Mouse (Mus musculus) testis, adult 2 months (tissue): ENCODE data around the gene Arntl.

Experiments
- CTCF ChIP-seq: fragments of 200-500 bp; IDR thresholded peaks from 2 replicates; pipeline ENCODE4 v1.5.1; 2012; ENCODE audit warnings: low read depth, mild to moderate bottlenecking, inconsistent platforms, low read length, moderate library complexity; ENCODE audit not compliant: control insufficient read depth, insufficient read depth, insufficient replicate concordance
- POLR2A ChIP-seq: fragments of 200-500 bp; IDR thresholded peaks from 2 replicates; pipeline ENCODE4 v1.6.1; 2012; ENCODE audit warnings: low read depth, mild to moderate bottlenecking, inconsistent platforms, low read length, moderate library complexity; ENCODE audit not compliant: control insufficient read depth

DNA sequence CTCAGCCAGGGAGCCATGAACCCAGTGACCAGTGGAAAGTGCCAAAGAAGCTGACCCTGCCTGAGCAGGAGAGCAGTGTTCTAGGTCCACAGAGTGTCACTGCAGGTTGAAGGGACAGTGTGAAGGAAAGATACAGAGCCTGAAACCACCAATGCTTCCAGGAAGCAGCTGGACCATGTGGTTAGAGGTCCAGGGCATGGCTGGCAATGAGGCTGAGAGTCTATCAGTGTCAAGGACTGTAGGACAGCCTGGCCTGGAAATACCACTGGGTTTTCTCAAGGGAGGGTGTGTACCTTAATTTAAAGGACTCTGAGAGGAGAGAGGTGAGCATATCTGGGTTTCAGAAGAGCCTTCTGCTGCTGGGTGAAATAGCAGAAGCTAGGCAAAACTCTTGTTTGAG, 22.2 kb upstream of the Arntl start:
- no peak for TF ChIP-seq POLR2A
- TF ChIP-seq CTCF = no peak
